Mouse (Mus musculus): ENCODE results near the gene Gm14569.

DNA sequence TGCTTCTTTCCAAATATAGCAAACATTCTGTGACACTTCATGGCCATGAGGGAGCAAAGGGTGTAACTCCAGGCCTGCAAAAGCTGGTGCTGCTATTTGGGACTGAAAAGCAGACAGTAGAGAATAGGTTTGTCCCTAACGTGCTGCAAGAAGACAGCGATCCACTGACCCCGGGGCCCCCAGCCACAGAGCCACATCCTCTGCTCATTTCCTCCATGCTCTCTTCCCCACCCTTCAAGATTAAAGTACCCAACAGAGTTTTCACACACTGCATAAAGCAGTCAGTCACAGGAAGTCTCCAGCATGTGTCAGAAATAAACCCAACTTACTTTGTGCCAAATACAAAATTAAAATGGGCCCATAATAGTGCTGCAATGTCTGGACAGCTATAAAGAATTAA, 16.8 kb downstream of the Gm14569 start:
- no peak for TF ChIP-seq USF1 (IDR thresholded peaks at IDR 0.05; ENCODE audit: low read depth)
- no peak for TF ChIP-seq CTCF (IDR thresholded peaks at IDR 0.05; ENCODE audit: control insufficient read depth, insufficient read depth, insufficient read length)
- TF ChIP-seq MYOD1 (IDR thresholded peaks at IDR 0.05; ENCODE audit: control insufficient read depth, insufficient read length, low read depth), result no peak
- no peak for TF ChIP-seq MAX (IDR thresholded peaks at IDR 0.05)
- no peak for TF ChIP-seq MYOG (IDR thresholded peaks at IDR 0.05; ENCODE audit: control insufficient read depth, extremely low read depth, insufficient read length)
- no peak for TF ChIP-seq FOSL1 (IDR thresholded peaks at IDR 0.05; ENCODE audit: insufficient read depth, low read length, poor library complexity, severe bottlenecking)

Data from C2C12 (cell line).